Mouse (Mus musculus) T-cell, adult 2 months (primary cell): ENCODE measurements around the gene Tmem266.

Experiments used
- DNase-seq: peaks from one replicate; pipeline ENCODE4 v3.0.0; 2022; ENCODE audit warnings: low spot score

The Tmem266 gene

DNA sequence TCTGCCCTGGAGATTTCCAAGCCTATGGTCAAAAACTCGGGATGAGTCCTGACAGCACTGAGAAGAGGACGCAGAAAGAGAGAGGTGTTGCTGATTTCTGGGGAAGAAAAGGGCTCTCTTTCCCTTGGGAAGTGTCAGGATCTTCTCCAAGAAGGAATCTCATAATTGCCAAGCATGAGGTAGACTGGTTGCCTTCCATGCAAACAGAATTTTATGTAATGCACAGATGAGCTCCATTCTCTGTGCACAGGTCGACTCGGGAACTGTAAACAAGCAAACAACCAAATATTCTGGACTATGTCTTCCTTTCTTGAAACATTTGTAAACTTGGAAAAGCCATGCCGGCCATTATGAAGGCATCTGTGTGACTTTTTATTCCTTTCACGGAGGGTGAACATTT, 2.7 kb downstream of the Tmem266 start:
- no peak for DNase-seq

DNA sequence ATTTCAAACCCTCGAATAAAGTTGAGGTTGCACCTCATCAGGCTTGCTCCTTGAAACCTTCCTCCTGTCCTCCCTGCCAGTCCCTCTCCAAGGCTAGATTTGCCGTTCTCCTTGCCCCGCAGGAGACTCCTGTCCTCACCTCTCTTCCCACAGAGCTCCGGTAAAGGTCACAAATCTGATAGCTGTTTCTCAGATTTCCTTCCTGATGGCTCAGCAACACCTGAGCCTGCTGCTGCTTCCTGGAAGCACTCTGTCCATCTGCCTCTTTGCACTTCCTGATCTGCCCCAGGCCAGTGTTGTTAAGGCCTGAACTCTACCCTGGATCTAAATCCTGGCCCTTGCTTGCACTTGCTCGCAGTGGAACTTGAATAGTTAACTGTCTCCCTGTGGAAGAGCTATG, 5.8 kb downstream of the Tmem266 start:
- DNase-seq: no peak

DNA sequence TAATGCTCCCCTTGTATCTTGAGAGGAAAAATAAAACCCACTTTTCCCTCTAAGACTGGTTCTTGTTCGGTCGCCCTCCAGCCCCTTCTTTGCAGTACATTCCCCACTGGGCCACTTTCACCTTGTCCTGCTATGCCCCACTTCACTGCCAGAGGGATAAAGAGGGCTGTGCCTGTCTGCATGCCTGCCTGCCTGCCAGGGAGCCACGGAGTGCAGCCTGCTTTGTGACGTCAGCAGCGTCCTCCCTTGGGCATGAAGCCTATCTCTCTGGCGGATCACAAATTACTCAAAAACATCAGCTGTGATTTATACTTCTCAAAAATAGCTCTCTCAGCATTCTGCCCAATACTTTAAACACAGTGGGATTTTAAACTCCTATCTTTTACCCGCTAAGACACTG, 6.2 kb downstream of the Tmem266 start:
- DNase-seq: no peak

GRCm38 (mm10) chr9:55344165-55344564, 17.5 kb downstream of the Tmem266 start:
- no peak for DNase-seq

- DNase-seq: no peak
Observed at GRCm38 (mm10) chr9:55345332-55345731, 18.6 kb downstream of the Tmem266 start.

DNA sequence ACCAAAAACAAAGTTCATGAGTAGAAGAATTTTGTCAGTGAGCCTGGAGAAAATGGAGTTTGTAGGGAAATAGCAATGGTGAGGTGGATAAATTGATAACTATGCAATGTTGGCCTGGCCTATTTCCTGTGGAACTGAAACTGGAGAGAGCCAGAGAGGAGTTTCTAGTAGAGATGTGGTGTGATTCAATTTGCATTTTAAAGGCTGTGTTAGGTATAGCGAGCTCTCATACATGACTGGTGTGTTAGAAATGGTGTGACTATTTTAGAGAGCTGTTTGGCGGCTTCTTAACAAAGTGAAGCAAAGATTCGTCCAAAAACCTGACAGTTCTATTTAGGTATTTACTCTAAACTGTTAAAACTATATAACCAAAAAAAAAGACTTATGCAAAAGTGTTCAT, 22.0 kb downstream of the Tmem266 start:
- DNase-seq: no peak

GRCm38 (mm10) chr9:55354686-55355085, 28.0 kb downstream of the Tmem266 start:
- no peak for DNase-seq

DNA sequence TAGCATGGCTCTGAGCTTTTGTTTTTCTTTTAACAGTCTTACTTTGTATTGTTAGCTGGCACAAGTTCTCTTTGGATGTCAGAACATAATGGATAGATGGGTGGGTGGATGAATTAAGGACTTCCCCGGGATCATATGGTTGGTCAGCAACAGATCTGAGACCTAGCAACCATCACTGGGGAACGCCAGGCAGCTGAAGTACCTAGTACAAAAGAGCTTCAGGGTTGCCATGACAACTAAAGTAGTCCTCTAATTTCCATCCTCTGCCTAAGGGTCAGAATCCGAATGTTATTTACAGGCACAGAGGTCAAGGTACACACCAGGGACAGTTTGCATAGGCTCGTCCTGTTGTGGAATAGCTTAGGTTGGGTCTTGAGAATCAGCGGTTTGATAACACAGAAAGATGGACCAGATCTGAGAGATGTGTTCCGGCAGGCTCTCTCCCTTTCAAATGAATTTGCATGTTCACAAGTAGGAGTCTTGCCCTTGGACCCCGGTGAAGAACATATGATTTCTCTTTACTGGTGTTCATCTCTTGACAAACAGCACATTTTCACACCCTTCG, 28.6 kb downstream of the Tmem266 start:
- no peak for DNase-seq

- no peak for DNase-seq
Observed at GRCm38 (mm10) chr9:55357164-55357563, 30.5 kb downstream of the Tmem266 start.

- DNase-seq: no peak
Observed at GRCm38 (mm10) chr9:55360372-55360771, 33.7 kb downstream of the Tmem266 start.

DNA sequence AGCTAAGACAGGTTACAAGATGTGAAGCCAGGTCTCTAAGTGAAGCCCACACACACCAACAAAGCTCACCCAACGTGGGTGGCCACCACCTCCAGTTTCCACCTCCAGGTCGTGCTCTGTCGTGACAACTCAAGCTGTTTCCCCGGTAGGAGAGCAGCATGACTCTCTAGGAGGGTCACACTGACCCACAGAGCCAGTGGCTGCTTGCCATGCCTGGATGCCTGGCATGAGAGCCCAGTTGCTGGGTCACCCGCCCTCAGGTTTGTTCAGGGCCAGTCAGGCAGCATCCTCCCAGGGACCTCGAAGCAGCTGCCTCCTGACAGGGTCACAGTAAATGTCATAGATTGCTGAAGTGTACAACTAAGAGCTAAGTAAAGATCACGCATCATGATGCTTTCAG, 34.1 kb downstream of the Tmem266 start:
- no peak for DNase-seq

DNA sequence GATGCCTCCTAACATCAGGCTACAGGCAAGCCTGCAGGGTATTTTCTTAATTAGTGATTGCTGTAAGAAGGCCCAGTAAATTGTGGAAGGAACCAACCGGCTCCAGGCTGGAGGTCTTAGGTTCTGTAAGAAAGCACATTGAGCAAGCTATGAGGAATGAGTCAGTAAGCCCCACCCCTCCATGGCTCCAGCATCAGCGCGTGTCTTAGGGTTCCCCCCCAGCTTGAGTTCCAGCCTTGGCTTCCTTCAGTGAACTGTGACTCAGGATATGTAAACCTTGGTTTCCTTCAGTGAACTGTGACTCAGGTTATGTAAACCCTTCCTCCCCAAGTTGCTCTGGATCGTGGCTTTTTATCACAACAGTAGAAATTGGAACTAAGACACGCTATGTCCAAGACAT, 35.3 kb downstream of the Tmem266 start:
- DNase-seq: no peak

DNA sequence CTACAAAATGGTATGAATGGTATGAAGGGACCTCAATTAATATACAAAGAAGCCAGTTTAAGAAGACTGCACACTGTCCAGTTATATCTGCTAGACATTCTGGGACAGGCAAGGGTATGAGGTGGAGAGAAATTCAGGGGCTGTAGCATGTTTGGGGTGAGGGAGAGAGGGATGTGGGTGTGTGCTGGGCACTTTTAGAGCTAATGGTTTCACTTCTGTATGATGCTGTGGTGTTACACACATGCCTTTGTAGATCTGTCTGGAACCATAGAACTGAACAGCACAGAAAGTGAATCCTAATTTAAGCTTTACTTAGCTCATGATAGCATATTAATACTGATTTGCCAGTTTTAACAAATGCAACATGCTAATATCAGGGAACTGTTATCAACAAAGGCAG, 37.0 kb downstream of the Tmem266 start:
- DNase-seq: no peak

DNA sequence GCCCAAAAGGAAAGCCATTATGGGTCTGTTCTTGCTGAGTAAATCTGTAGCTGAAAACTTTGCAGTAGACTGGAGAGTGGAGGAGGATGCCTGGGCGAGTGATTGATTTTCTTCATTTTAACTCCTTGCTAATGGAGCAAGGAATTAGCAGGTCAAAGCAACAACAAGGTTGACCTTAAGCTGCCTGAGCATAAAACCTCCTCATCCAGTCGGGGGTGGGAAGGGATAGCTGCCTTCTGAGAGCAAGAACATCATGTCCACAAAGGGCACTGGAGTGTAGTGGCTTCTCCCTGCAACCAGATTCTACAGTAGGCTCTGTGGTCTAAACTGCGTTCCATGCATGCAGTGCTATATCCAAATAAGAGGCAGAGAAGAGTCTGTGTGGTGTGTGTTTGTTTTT, 41.3 kb downstream of the Tmem266 start:
- no peak for DNase-seq

- DNase-seq: no peak
Observed at GRCm38 (mm10) chr9:55371908-55372307, 45.2 kb downstream of the Tmem266 start.

DNA sequence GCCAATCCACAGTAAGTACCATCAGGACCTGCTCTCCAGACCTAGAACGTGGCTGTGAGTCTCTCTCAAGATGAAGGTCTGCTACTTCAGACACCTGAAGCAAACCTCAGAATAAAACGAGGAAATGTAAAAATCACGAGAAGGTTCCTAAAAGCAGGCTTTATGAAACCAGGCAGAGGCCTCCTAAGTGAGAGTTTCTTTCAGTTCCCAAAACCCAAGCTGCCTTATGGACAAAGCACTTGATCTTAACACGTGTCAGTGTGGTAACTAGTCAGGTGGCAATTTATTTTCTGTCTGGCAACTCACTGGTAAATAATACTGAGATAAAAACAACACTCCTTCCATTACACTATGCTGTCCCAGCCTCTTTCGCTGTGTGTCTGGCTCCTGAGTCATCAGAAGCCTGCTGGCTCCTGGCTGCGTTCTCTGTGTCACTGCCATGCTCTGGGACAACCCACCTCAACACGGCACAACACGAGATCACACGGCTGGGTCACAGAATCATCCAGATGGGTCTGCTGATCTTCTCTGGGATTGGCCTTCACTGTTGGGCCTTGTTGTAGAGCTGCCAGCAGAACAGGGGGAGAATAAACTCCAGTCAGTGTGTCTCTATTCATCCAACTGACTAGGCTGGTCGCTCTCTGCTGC, 51.0 kb downstream of the Tmem266 start:
- no peak for DNase-seq

DNA sequence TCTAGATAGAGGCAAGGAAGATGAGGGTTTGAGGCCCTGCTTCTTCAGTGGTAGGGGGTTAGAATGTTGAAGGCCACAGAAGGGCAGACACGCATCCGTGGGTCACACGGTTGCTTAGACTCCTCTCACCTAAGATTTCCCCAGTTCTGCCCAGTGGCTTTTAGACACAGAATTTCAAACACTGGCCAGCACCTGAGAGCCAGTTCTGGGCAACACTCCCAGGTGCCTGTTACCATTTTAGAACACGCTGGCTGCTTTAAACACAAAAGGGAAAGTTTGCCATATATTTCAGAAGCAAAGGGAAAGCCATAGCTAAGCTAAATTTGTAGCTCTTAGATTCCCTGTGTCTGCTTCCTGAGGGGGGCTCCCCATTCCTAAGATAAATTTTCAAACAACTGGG, 54.7 kb downstream of the Tmem266 start:
- no peak for DNase-seq

DNA sequence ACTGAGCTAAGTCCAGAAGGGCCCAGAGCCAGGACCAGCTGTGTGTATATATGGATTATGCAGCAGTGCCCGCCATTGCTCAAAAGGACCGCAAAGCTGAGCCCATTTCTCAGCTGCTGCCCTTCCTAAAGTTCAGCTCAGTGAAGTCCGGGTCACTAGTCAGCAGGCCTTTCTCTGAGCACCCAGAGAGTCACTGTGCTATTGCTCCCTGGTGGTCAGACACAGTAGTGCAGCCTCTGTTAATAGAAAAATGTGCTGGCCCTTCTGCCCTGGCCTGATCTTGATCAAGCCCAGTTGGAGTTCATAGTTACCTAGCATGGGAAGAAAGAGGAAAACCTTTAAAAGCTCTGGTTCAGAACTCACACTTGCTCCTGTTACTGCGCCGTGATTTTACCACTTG, 55.7 kb downstream of the Tmem266 start:
- peak; percentile 18 for DNase-seq

DNA sequence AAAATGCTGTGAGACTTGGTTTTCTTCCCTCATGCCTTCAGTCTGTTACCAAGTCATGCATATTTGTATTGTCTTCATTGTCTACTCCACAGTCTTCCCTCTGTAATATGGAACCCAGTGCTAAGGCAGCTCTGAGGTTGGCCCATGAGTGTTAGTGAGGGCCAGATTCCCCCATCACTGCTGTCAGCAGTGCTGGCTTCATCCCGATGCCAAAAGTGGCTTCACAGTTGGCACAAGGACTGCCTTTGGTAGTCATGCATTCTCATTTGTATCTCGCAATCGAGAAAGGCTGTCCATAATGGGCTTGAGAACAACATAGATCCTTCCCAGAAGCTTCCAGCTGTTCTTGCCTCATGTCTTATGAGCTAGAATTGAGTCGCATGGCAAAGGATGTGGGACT, 59.4 kb downstream of the Tmem266 start:
- no peak for DNase-seq

DNA sequence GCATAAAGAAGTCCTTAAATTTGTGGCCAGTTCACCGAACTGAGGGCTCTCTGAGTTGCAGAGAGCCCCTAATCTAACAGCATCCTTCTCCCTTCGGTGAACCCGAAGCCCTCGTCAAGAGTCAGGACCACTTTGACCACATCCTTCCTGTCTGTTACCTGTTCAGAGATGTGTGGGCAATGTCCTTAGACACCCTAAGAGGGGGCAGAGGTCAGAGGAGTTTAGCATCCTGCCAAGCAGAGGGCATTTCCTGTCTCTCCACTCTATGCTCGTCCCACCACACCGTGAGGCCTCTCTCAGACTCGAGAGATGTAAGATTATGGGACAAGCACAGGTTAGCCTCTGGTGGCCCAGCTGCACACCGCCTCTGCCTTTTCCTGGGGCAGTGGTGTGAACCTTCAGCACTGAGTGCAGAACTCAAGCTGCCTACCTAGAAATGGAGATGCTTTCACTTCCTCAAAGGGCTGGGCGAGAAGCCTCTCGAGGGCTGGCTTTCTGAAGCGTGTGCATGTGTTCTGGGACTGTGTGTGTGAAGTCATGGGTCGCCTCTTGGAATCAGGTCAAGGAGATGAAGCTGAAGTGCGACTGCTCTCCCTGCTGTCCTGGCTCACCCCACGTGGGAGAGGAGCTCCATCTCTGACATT, 61.3 kb downstream of the Tmem266 start:
- peak; percentile 49 for DNase-seq

DNA sequence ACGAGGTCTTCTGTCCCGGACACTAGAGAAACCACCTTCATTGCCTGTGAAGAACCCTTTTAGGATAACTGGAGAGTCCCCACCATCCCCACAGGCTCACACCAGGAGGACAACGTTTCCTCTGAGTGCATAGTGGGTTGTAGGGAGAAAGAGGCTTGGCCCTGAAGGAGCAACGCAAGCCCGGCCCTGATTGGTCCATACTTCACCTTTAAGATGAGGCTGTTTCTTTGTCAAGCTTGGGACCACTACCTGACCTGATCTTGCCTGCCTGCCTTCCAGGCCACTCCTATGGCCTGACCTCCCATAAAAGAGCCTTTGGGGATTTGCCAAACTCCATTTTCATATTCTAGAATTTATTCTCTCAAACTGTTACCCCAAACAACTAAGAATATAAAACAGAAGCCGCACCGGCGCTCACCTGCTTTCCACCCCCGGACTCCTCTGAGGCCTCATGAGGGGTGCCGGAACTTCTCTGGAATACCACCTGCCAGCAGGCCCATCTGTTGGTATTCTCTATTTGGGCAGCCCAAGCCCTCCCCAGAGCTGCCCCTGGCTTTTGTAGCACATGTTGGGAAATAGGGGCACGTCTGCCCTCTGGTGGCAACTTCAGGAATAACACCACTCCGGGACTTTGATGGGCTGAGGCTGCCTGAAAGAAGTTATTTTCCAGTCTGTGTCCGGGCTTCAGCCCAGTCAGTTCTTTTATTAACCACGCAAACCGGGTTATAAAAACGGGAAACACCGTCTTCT, 65.4 kb downstream of the Tmem266 start:
- DNase-seq: peak; percentile 54

DNA sequence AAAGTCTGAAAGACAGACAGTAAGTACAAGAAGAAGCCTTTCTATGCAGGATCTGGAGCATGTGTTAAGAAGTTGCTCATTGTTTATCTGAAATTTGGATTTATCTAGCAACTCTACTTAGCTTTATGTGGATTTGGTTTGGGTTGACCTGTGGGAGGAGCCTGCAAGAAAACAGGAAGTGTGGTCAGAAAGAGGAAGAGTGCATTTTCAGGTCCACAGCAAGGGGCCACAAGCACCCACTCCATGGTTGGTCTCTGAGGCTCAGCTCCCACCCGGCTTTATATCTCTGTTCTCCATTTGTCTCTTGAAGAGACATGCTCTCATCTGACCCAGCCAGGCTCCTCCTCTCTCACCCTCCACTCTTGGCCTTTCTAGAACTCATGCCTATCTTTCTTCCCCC, 68.9 kb downstream of the Tmem266 start:
- DNase-seq: no peak

DNA sequence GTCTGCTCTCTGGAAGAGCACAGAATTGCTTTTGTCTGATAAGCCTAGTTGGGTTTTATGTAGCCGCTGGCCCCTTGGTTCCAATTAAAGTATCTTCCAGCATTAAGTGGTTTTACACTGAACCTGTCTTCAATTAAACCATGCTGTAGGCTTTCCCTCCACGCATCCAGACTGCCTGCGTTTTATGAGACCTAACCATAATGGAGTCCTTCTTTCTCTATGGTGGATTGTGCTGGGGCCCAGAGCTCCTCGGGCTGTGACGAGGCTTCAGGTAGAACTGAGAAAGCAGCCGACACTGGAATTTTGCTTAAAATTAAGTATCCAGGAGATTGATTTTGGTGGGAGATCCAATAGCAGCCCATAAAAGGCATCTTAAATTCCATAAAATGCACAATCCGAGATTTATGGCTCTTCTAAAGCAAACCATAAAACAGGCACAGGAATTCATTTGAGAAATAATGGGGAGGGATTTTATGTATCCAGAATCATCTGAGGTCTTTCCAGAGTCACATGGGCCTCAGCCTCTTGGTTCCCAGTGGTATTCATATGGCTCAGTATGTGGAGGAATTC, 72.4 kb downstream of the Tmem266 start:
- DNase-seq: no peak
